Mouse (Mus musculus) lung, postnatal 0 days (tissue): Measurements from ENCODE around the gene Gcsh.

Experiments used
- CTCF ChIP-seq: IDR thresholded peaks from 2 replicates; pipeline ENCODE4 v1.5.1; 2016; ENCODE audit warnings: antibody characterized with exemption, mild to moderate bottlenecking
- EP300 ChIP-seq: IDR thresholded peaks from 2 replicates; pipeline ENCODE4 v1.6.1; 2016; ENCODE audit warnings: antibody characterized with exemption, mild to moderate bottlenecking, control low read depth

GRCm38 (mm10) chr8:116993095-116993867, at the start of gene Gcsh:
- TF ChIP-seq EP300 (no peak), CTCF (no peak)
